In the genomic region with DNA sequence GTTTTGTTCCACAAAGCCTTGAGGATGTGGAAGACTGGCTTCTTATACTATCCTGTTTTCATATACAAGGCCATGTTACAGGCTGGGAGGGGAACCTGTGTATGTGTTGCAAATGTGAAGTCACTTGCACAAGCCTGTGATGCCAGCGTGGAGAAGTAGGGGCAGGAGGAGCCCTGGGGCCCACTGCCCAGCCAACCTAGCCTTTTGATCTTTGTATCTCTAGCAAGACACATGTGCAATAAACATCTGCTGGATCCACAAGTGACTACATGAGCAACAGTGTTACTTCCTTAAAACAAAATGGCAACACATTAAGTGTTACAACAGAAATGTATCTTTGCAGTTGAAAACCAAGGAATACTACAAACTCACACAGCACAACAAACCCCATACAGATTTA, we compare ENCODE assay signal across 28 mouse cellular contexts. TPM values are rescaled to one million over a fixed set of nuclear protein-coding genes. Genes with fewer than 3 reads are reported as not detected.
DNase-seq lines count a peak whose midpoint lies in the region; ATAC-seq and TF ChIP-seq lines count a peak whose summit lies in the region.
"Had no signal": no experiment of that assay in that cellular context is flagged by ENCODE, and none has a peak within 500 bp of the region (broad histone marks: within the 10 kb centered on the region; RNA-seq: fewer than 3 reads in every experiment).

No protein-coding gene starts in this region.

- 68% methylated on average over 1 of the region's 1 CpGs for WGBS in embryonic facial prominence, embryonic 15.5 days
- 83% methylated on average over 1 of the region's 1 CpGs for WGBS in embryonic facial prominence, embryonic 10.5 days
- 39% methylated on average over 1 of the region's 1 CpGs for WGBS in liver, postnatal 0 days (ENCODE audit: insufficient replicate concordance)
- WGBS in bone marrow, adult 2 months: 32% methylated on average over 1 of the region's 1 CpGs
- WGBS in limb, embryonic 15.5 days: 58% methylated on average over 1 of the region's 1 CpGs

- TF ChIP-seq EP300 in liver, postnatal 0 days (IDR thresholded peaks at IDR 0.05; ENCODE audit: low read depth): no peak

- ATAC-seq in embryonic facial prominence, embryonic 15.5 days (ENCODE audit: insufficient number of reproducible peaks, low FRiP score, low TSS enrichment, low read depth): no peak
- ATAC-seq in liver, postnatal 0 days: peak; percentile 38
- ATAC-seq in limb, embryonic 15.5 days (ENCODE audit: insufficient number of reproducible peaks, low FRiP score, low TSS enrichment, low read depth): no peak
- ATAC-seq: forebrain, embryonic 15.5 days; intestine, postnatal 0 days; midbrain, embryonic 16.5 days; Patski had no signal

- no peak overlapping the region for H3K4me3 ChIP-seq in embryonic facial prominence, embryonic 15.5 days (replicated peaks)
- H3K4me3 ChIP-seq in embryonic facial prominence, embryonic 10.5 days: no peak overlapping the region
- no peak overlapping the region for H3K4me3 ChIP-seq in liver, postnatal 0 days (ENCODE audit: low read depth, low read length)
- no peak overlapping the region for H3K4me3 ChIP-seq in bone marrow, adult 2 months (replicated peaks; ENCODE audit: control insufficient read depth, low read depth, low read length)
- H3K4me3 ChIP-seq in limb, embryonic 15.5 days: no peak overlapping the region
- H3K4me3 ChIP-seq: forebrain, embryonic 15.5 days; heart, adult 2 months; heart, embryonic 12.5 days; left cerebral cortex, adult 2 months; liver, embryonic 13.5 days; myocyte; neural tube, embryonic 12.5 days had no signal

- no peak overlapping the region for H3K9ac ChIP-seq in embryonic facial prominence, embryonic 15.5 days
- H3K9ac ChIP-seq in liver, postnatal 0 days (replicated peaks): no peak overlapping the region
- H3K9ac ChIP-seq in limb, embryonic 15.5 days: no peak overlapping the region
- H3K9ac ChIP-seq: forebrain, embryonic 15.5 days; heart, embryonic 12.5 days; hindbrain, embryonic 14.5 days; liver, embryonic 13.5 days; neural tube, embryonic 12.5 days had no signal

- no peak overlapping the region for H3K4me2 ChIP-seq in embryonic facial prominence, embryonic 15.5 days (replicated peaks)
- H3K4me2 ChIP-seq in liver, postnatal 0 days (ENCODE audit: low read depth, low read length): no peak overlapping the region
- H3K4me2 ChIP-seq in limb, embryonic 15.5 days: no peak overlapping the region
- H3K4me2 ChIP-seq: forebrain, embryonic 15.5 days; heart, embryonic 12.5 days; hindbrain, embryonic 14.5 days; liver, embryonic 13.5 days; midbrain, embryonic 11.5 days; neural tube, embryonic 12.5 days had no signal

- no peak for TF ChIP-seq POLR2A in bone marrow, adult 2 months (IDR thresholded peaks at IDR 0.05; ENCODE audit: borderline replicate concordance, control insufficient read depth, low read depth, low read length)

- H3K36me3 ChIP-seq in embryonic facial prominence, embryonic 15.5 days: no peaks in the 10 kb centered on the region
- H3K36me3 ChIP-seq in embryonic facial prominence, embryonic 10.5 days (replicated peaks): no peaks in the 10 kb centered on the region
- H3K36me3 ChIP-seq in liver, postnatal 0 days (replicated peaks; ENCODE audit: insufficient read depth, low read length): no peaks in the 10 kb centered on the region
- no peaks in the 10 kb centered on the region for H3K36me3 ChIP-seq in limb, embryonic 15.5 days
- H3K36me3 ChIP-seq: forebrain, embryonic 15.5 days; G1E; heart, embryonic 12.5 days; liver, embryonic 13.5 days; neural tube, embryonic 12.5 days had no signal

- no peaks in the 10 kb centered on the region for H3K9me3 ChIP-seq in embryonic facial prominence, embryonic 15.5 days (replicated peaks)
- H3K9me3 ChIP-seq in embryonic facial prominence, embryonic 10.5 days: no peaks in the 10 kb centered on the region
- H3K9me3 ChIP-seq in liver, postnatal 0 days (ENCODE audit: low read length): no peaks in the 10 kb centered on the region
- H3K9me3 ChIP-seq in limb, embryonic 15.5 days: no peaks in the 10 kb centered on the region
- H3K9me3 ChIP-seq: forebrain, embryonic 15.5 days; G1E; heart, embryonic 12.5 days; liver, embryonic 13.5 days; neural tube, embryonic 12.5 days had no signal

- H3K4me1 ChIP-seq in embryonic facial prominence, embryonic 15.5 days: peaks cover 16% of the 10 kb centered on the region
- peaks cover 20% of the 10 kb centered on the region for H3K4me1 ChIP-seq in embryonic facial prominence, embryonic 10.5 days
- peaks cover 14% of the 10 kb centered on the region; the same call in 1 of the 2 replicates for H3K4me1 ChIP-seq in liver, postnatal 0 days (ENCODE audit: insufficient read depth)
- H3K4me1 ChIP-seq in bone marrow, adult 2 months (ENCODE audit: control insufficient read depth, insufficient read depth, low read length): peaks cover 4% of the 10 kb centered on the region
- peaks cover 12% of the 10 kb centered on the region; the same call in 1 of the 2 replicates for H3K4me1 ChIP-seq in limb, embryonic 15.5 days
- H3K4me1 ChIP-seq: neural tube, embryonic 12.5 days had no signal

- H3K27ac ChIP-seq in embryonic facial prominence, embryonic 15.5 days (replicated peaks): 0 out of 2 replicates have a peak overlapping the region, but pooled peaks have one; percentile 28
- H3K27ac ChIP-seq in embryonic facial prominence, embryonic 10.5 days (replicated peaks): no peak overlapping the region
- H3K27ac ChIP-seq in liver, postnatal 0 days (ENCODE audit: low read depth): peak overlapping the region; percentile 50
- peak overlapping the region; percentile 9; the same call in 1 of the 2 replicates for H3K27ac ChIP-seq in bone marrow, adult 2 months (ENCODE audit: control insufficient read depth, insufficient read depth, low read depth, low read length, poor library complexity)
- H3K27ac ChIP-seq in limb, embryonic 15.5 days: peak overlapping the region; percentile 78
- H3K27ac ChIP-seq: forebrain, embryonic 15.5 days; heart, adult 2 months; hindbrain, embryonic 14.5 days; left cerebral cortex, adult 2 months; liver, embryonic 13.5 days; neural tube, embryonic 12.5 days had no signal

- H3K27me3 ChIP-seq in embryonic facial prominence, embryonic 15.5 days: no peaks in the 10 kb centered on the region
- H3K27me3 ChIP-seq in embryonic facial prominence, embryonic 10.5 days (replicated peaks; ENCODE audit: low read depth, poor library complexity, severe bottlenecking): no peaks in the 10 kb centered on the region
- H3K27me3 ChIP-seq in liver, postnatal 0 days (ENCODE audit: insufficient read depth, low read length): no peaks in the 10 kb centered on the region
- H3K27me3 ChIP-seq in limb, embryonic 15.5 days: no peaks in the 10 kb centered on the region
- H3K27me3 ChIP-seq: forebrain, embryonic 15.5 days; heart, embryonic 12.5 days; liver, embryonic 13.5 days; neural tube, embryonic 12.5 days; Patski had no signal

- DNase-seq in embryonic facial prominence, embryonic 10.5 days (ENCODE audit: low spot score): no peak
- peak; percentile 39 for DNase-seq in liver, postnatal 0 days
- DNase-seq in liver: no peak
- no peak for DNase-seq in layer of hippocampus, adult 9-11 months
- DNase-seq in embryo, embryonic 9.5 days (ENCODE audit: extremely low spot score): no peak
- DNase-seq: adrenal gland, postnatal 25 days; cerebellum, adult 18-20 months; cerebellum, postnatal 10 days; gastrocnemius, postnatal 25 days; heart, adult 2 months; kidney, postnatal 25 days; liver, embryonic 13.5 days; lung, postnatal 14 days; thymus, postnatal 14 days had no signal

- TF ChIP-seq CTCF in liver, postnatal 0 days (IDR thresholded peaks at IDR 0.05; ENCODE audit: low read depth): no peak
- no peak for TF ChIP-seq CTCF in bone marrow, adult 2 months (IDR thresholded peaks at IDR 0.05; ENCODE audit: control insufficient read depth, insufficient read depth, low read length)

RNA-seq across cellular contexts. Expression of a gene that starts 13.1 kb away (rescaled TPM):
- polyA plus RNA-seq in embryonic facial prominence, embryonic 15.5 days (2015; fragmentation: Nextera tagmentation; extraction: Ambion mirVana): 197 and 226 TPM in 2 replicates
- polyA plus RNA-seq in embryonic facial prominence, embryonic 10.5 days (2016; fragmentation: Nextera tagmentation; extraction: Ambion mirVana): 67.1 and 88.8 TPM in 2 replicates
- polyA plus RNA-seq in liver, postnatal 0 days (2015; fragmentation: Nextera tagmentation; extraction: Ambion mirVana): 20.0 and 22.9 TPM in 2 replicates
- polyA plus RNA-seq in bone marrow, adult 2 months (2011; ENCODE audit: insufficient read depth, insufficient read length, low replicate concordance, missing spikeins): 31.2 and 47.5 TPM in 2 replicates
- polyA plus RNA-seq in limb, embryonic 15.5 days (2015; fragmentation: Nextera tagmentation; extraction: Ambion mirVana): 240 and 248 TPM in 2 replicates
